Mouse (Mus musculus) myocyte (in vitro differentiated cells): ENCODE data around the gene Nlrp9a.
"Not testable (repeated sequence)": the region's sequence is repeated elsewhere in the genome, so short reads cannot be mapped to it uniquely, and the experiment has no call there.

Experiments used
- CEBPB ChIP-seq: IDR thresholded peaks from 2 replicates; pipeline ENCODE4 v1.6.1; 2011; ENCODE audit warnings: mild to moderate bottlenecking, moderate library complexity; ENCODE audit not compliant: poor library complexity, insufficient read depth, severe bottlenecking
- E2F4 ChIP-seq: IDR thresholded peaks from one replicate; pipeline ENCODE4 v1.6.1; 2011; ENCODE audit warnings: mild to moderate bottlenecking, control low read depth, moderate library complexity; ENCODE audit not compliant: insufficient read depth
- MAX ChIP-seq: IDR thresholded peaks from one replicate; pipeline ENCODE4 v1.6.1; 2011; ENCODE audit warnings: low read depth, mild to moderate bottlenecking, control low read depth
- MYOD1 ChIP-seq, 3 experiments: IDR thresholded peaks; one replicate each; pipeline ENCODE4 v1.6.1; 2011; ENCODE audit warnings: control low read depth in 2 of 3, low read depth in 2 of 3, mild to moderate bottlenecking in 2 of 3, moderate library complexity in 1 of 3; ENCODE audit not compliant: insufficient read length in 2 of 3, control insufficient read depth in 1 of 3
- MYOG ChIP-seq, 3 experiments: IDR thresholded peaks; one replicate each; pipeline ENCODE4 v1.6.1; 2011; ENCODE audit warnings: control low read depth in 2 of 3, low read depth in 2 of 3, mild to moderate bottlenecking in 2 of 3; ENCODE audit not compliant: insufficient read length in 2 of 3, control insufficient read depth in 1 of 3, insufficient read depth in 1 of 3
- POLR2A ChIP-seq: IDR thresholded peaks from one replicate; pipeline ENCODE4 v1.6.1; 2011; ENCODE audit warnings: low read depth, mild to moderate bottlenecking, control low read depth, moderate library complexity; ENCODE audit not compliant: insufficient read length
- POLR2AphosphoS2 ChIP-seq: IDR thresholded peaks from one replicate; pipeline ENCODE4 v1.6.1; 2011; ENCODE audit warnings: low read depth, control low read depth; ENCODE audit not compliant: insufficient read length
- REST ChIP-seq: IDR thresholded peaks from one replicate; pipeline ENCODE4 v1.6.1; 2011; ENCODE audit warnings: mild to moderate bottlenecking, control low read depth, moderate library complexity; ENCODE audit not compliant: insufficient read depth, insufficient read length
- TCF12 ChIP-seq: IDR thresholded peaks from one replicate; pipeline ENCODE4 v1.6.1; 2011; ENCODE audit warnings: mild to moderate bottlenecking, control low read depth; ENCODE audit not compliant: poor library complexity, insufficient read depth, severe bottlenecking
- USF1 ChIP-seq: IDR thresholded peaks from one replicate; pipeline ENCODE4 v1.6.1; 2011; ENCODE audit warnings: low read depth, mild to moderate bottlenecking, control low read depth, moderate library complexity

GRCm38 (mm10) chr7:26489514-26489913, 45.3 kb upstream of the Nlrp9a start:
- TF ChIP-seq POLR2A; CEBPB; MAX; USF1; TCF12; E2F4; MYOG (IDR thresholded peaks at IDR 0.05; ENCODE audit: control insufficient read depth in 1 of 3, insufficient read depth in 1 of 3, insufficient read length in 2 of 3, low read depth in 2 of 3); POLR2AphosphoS2; MYOD1 (IDR thresholded peaks at IDR 0.05; ENCODE audit: control insufficient read depth in 1 of 3, insufficient read length in 2 of 3, low read depth in 2 of 3): not testable (repeated sequence)
- peak; percentile 40 for TF ChIP-seq REST
